In genomic region chr2:128325456-128325855, GRCm38 (mm10) we compare ENCODE assay signal across 16 mouse cellular contexts.
DNase-seq lines count a peak whose midpoint lies in the region; ATAC-seq and TF ChIP-seq lines count a peak whose summit lies in the region.
"Had no signal": no experiment of that assay in that cellular context is flagged by ENCODE, and none has a peak within 500 bp of the region (broad histone marks: within the 10 kb centered on the region; RNA-seq: fewer than 3 reads in every experiment).

No protein-coding gene starts in this region.

- no peaks in the 10 kb centered on the region for H3K9me3 ChIP-seq in neural tube, embryonic 15.5 days (replicated peaks)
- H3K9me3 ChIP-seq: heart, embryonic 10.5 days; kidney, embryonic 15.5 days; limb, embryonic 13.5 days had no signal

- no peak overlapping the region for H3K4me3 ChIP-seq in thymus, adult 2 months (ENCODE audit: control insufficient read depth, insufficient read depth, low read length)
- no peak overlapping the region for H3K4me3 ChIP-seq in embryonic fibroblast, embryonic 13.5 days (ENCODE audit: insufficient read depth, low read length)
- H3K4me3 ChIP-seq in neural tube, embryonic 15.5 days (replicated peaks), result no peak overlapping the region
- H3K4me3 ChIP-seq: heart, embryonic 10.5 days; kidney, embryonic 15.5 days; layer of hippocampus, adult 2 months; left cerebral cortex, adult 2 months; limb, embryonic 13.5 days had no signal

- H3K27me3 ChIP-seq in thymus, adult 2 months (ENCODE audit: control insufficient read depth, insufficient read depth, low read length), result no peaks in the 10 kb centered on the region
- H3K27me3 ChIP-seq in neural tube, embryonic 15.5 days (replicated peaks), result no peaks in the 10 kb centered on the region
- H3K27me3 ChIP-seq: limb, embryonic 13.5 days had no signal

- peaks cover 12% of the 10 kb centered on the region for H3K4me1 ChIP-seq in thymus, adult 2 months (replicated peaks; ENCODE audit: control insufficient read depth, insufficient read depth, low read length)
- H3K4me1 ChIP-seq in embryonic fibroblast, embryonic 13.5 days (ENCODE audit: control insufficient read depth, insufficient read depth, low read length), result peaks cover 5% of the 10 kb centered on the region; the same call in 1 of the 2 replicates
- peaks cover 17% of the 10 kb centered on the region for H3K4me1 ChIP-seq in neural tube, embryonic 15.5 days

- WGBS in thymus, adult 2 months, result 23% methylated on average over 4 of the region's 4 CpGs
- 91% methylated on average over 4 of the region's 4 CpGs for WGBS in neural tube, embryonic 15.5 days

- H3K4me2 ChIP-seq in neural tube, embryonic 15.5 days, result no peak overlapping the region
- H3K4me2 ChIP-seq: kidney, embryonic 15.5 days; limb, embryonic 13.5 days had no signal

- no peak overlapping the region for H3K27ac ChIP-seq in thymus, adult 2 months (ENCODE audit: control insufficient read depth, insufficient read depth, low read length)
- peak overlapping the region; percentile 28 for H3K27ac ChIP-seq in embryonic fibroblast, embryonic 13.5 days (ENCODE audit: insufficient read depth, low read length)
- H3K27ac ChIP-seq in neural tube, embryonic 15.5 days (replicated peaks), result no peak overlapping the region
- H3K27ac ChIP-seq: left cerebral cortex, adult 2 months; macrophage had no signal

- peak; percentile 39 for DNase-seq in thymus, adult 2 months
- no peak for DNase-seq in thymus, adult 18-20 months
- DNase-seq: adrenal gland, postnatal 14 days; cerebellum, adult 9-11 months; right cerebral cortex, postnatal 25 days had no signal

- TF ChIP-seq CTCF in thymus, adult 2 months (IDR thresholded peaks at IDR 0.05; ENCODE audit: borderline replicate concordance, control insufficient read depth, extremely low read depth, insufficient read depth, low read length, poor library complexity), result no peak
- no peak for TF ChIP-seq CTCF in embryonic fibroblast, embryonic 13.5 days (IDR thresholded peaks at IDR 0.05; ENCODE audit: borderline replicate concordance, insufficient read depth, low read length)

- no peak overlapping the region for H3K9ac ChIP-seq in neural tube, embryonic 15.5 days (replicated peaks)
- H3K9ac ChIP-seq: kidney, embryonic 15.5 days; limb, embryonic 13.5 days had no signal

- TF ChIP-seq POLR2A in thymus, adult 2 months (IDR thresholded peaks at IDR 0.05; ENCODE audit: control insufficient read depth, extremely low read depth, insufficient read depth, low read length, poor library complexity), result no peak
- no peak for TF ChIP-seq POLR2A in embryonic fibroblast, embryonic 13.5 days (IDR thresholded peaks at IDR 0.05; ENCODE audit: low read depth, low read length)

- no peaks in the 10 kb centered on the region for H3K36me3 ChIP-seq in thymus, adult 2 months (ENCODE audit: control insufficient read depth, insufficient read depth, low read length)
- no peaks in the 10 kb centered on the region for H3K36me3 ChIP-seq in neural tube, embryonic 15.5 days
- H3K36me3 ChIP-seq: heart, embryonic 10.5 days; kidney, embryonic 15.5 days; limb, embryonic 13.5 days had no signal

- peak; percentile 87 for ATAC-seq in neutrophil, adult 5-6 weeks (ENCODE audit: extremely low read depth, insufficient number of reproducible peaks, low FRiP score, poor library complexity, severe bottlenecking)
- no peak for ATAC-seq in erythroid progenitor cell, adult 5-6 weeks (replicated peaks; ENCODE audit: low FRiP score, poor library complexity, severe bottlenecking)
- ATAC-seq in erythroblast, adult 5-6 weeks (replicated peaks; ENCODE audit: low FRiP score, poor library complexity, severe bottlenecking), result no peak
- no peak for ATAC-seq in neural tube, embryonic 15.5 days (ENCODE audit: low FRiP score)
